Mouse (Mus musculus): Measurements from ENCODE around the gene Cenpi.
"Not testable (repeated sequence)": the region's sequence is repeated elsewhere in the genome, so short reads cannot be mapped to it uniquely, and the experiment has no call there.

Gene Cenpi

GRCm38 (mm10) chrX:134307534-134308274 lies at the start of gene Cenpi:
Cenpi (plus strand) TSS chrX:134308084.
- peak; percentile 97 for ATAC-seq (ENCODE audit: insufficient number of reproducible peaks, low FRiP score, low TSS enrichment)

- ATAC-seq (ENCODE audit: insufficient number of reproducible peaks, low FRiP score, low TSS enrichment): no peak
Measured at GRCm38 (mm10) chrX:134261191-134261590, 46.7 kb upstream of the Cenpi start.

DNA sequence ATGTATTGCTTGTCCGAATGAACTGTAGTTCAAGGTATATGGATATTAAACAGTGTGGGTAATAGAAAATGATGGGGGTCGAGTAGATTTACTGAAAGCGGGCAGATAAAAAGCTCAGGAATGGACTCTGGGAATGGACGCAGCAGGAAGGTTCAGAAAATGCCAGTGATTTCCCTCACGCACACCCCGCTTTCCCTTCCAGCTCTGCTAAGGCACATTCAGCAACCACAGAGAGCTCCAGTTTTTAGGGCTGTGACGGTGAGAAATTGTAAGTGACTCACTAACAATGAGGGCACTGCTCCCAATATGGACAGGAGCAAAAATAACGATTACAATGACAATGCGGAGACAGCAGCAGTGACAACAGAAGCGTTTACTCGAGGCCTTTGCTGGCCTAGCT lies 45.8 kb upstream of the Cenpi start:
- no peak for ATAC-seq (ENCODE audit: insufficient number of reproducible peaks, low FRiP score, low TSS enrichment)

DNA sequence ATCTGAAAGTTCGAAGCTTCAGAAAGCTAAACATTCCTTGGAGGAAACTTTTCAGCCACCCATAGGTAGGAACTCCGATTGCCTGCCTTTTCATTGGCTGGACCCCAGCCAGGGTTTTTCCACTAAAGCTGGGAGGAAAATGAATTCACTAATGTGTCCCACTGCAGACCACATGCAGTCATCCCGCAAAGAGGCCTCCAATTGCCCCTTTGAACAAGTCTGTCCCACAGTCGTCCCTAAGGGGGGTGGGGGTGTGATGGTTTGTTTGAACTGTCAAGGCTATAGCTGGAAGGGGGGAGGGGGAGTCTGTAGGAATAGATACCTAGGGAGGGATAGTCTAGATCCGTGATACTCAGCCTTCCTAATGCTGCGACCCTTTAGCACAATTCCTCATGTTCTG lies 32.2 kb upstream of the Cenpi start:
- no peak for ATAC-seq (ENCODE audit: insufficient number of reproducible peaks, low FRiP score, low TSS enrichment)

- ATAC-seq (ENCODE audit: insufficient number of reproducible peaks, low FRiP score, low TSS enrichment): peak; percentile 97
Measured at GRCm38 (mm10) chrX:134276275-134277160, 31.4 kb upstream of the Cenpi start, which contains the start of gene Trmt2b. Trmt2b (minus strand) TSS chrX:134276984.

DNA sequence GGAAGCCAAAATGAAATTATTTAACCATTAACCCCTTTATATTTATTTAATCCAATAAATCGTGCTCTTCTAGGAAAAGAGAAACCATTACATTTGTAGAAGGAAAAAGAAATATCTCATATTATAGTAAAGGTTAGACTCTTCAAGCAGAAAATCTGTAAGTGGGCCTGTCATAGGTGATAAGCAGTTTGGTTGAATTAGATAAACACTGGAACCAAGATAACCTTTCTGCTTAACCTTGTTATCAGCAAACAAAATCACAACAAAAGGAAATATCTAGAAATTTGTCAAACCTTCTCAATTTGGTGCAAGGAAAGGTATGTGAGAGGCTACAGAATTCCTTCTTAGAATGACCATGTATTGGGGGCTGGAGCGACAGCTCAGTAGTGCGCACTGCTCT lies 27.4 kb upstream of the Cenpi start:
- no peak for ATAC-seq (ENCODE audit: insufficient number of reproducible peaks, low FRiP score, low TSS enrichment)

DNA sequence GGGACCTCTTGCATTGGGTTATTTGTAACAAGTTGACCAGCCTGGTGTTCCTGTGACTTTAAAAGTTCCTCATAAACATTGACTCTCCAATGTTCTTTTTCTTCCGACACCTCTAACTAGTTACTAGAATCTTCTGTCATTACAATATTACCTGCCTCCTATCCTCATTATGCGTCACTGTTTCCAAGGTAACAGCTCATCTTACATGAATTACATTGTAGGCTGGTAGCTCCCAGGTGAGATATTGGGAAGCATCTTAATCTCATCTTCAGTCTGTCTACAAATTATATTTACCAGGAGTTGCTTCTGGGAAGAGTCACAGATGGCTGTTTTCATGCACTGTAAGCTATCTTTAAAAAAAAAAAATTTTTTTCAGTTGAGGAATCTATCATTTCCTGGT lies 22.8 kb upstream of the Cenpi start:
- no peak for ATAC-seq (ENCODE audit: insufficient number of reproducible peaks, low FRiP score, low TSS enrichment)

GRCm38 (mm10) chrX:134285791-134286190 lies 22.1 kb upstream of the Cenpi start:
- ATAC-seq (ENCODE audit: insufficient number of reproducible peaks, low FRiP score, low TSS enrichment): no peak

- no peak for ATAC-seq (ENCODE audit: insufficient number of reproducible peaks, low FRiP score, low TSS enrichment)
Measured at GRCm38 (mm10) chrX:134287305-134287704, 20.6 kb upstream of the Cenpi start.

GRCm38 (mm10) chrX:134296301-134296700 lies 11.6 kb upstream of the Cenpi start:
- peak; percentile 72 for ATAC-seq (ENCODE audit: insufficient number of reproducible peaks, low FRiP score, low TSS enrichment)

DNA sequence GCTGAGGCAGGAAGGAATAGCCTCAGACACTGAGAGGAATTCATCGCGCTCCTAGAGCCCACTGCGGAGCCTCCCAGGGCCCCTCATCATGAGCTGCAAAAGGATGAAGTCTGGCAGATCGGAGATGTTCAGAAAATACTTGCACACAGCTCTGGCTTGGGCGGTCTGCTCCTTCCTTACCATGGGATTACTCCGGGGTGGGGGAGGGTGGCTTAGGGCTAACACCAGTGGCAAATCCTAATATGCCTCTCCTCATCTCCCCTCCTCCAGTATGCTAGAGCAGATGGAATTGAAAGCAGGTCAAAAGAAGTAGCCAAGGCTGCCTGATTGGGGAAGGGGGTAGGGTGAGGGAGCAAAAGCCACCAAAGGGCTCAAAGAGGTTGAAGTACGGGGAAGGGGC lies 11.1 kb upstream of the Cenpi start:
- peak; percentile 51 for ATAC-seq (ENCODE audit: insufficient number of reproducible peaks, low FRiP score, low TSS enrichment)

GRCm38 (mm10) chrX:134297195-134297594 lies 10.7 kb upstream of the Cenpi start:
- ATAC-seq (ENCODE audit: insufficient number of reproducible peaks, low FRiP score, low TSS enrichment): peak; percentile 36; the same call in 1 of the 2 replicates

DNA sequence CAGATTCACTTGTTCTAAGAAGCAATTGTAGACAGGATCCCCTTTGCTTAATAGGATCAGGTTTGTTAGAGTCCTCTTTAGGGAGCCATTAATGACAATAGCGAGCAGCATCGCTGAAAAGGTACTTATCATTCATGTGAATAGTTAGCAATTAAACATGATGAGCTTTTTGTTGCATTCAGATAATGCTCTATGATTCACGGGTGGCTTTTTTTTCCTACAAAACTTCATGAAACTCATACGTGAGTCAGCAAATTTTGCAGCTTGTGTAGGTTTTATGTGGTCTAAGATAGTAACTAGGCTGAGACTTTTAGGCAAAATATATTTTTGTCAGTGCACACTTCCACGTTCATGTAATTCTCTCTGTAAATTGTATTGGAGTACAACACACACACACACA lies 7.7 kb upstream of the Cenpi start:
- no peak for ATAC-seq (ENCODE audit: insufficient number of reproducible peaks, low FRiP score, low TSS enrichment)

DNA sequence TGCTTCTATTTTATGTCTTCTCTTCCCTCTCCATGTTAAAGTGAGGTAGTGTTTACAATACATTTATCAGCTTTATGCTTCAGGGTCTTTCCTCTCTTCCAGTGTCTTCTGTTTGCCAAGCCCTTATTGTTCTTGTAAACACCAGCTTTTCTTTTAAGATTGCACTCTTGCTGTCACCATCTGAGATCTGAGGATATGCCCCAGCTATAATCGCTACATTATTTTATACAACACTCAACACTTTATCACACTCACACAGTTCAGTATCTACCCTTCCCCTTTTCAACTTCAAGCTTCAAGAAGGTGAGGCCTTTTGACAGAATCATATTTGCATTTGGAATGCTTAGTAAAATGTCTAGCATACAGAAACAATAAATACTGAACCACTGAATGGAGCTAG lies 4.6 kb upstream of the Cenpi start:
- no peak for ATAC-seq (ENCODE audit: insufficient number of reproducible peaks, low FRiP score, low TSS enrichment)

GRCm38 (mm10) chrX:134308275-134308634 lies 371 bp downstream of the Cenpi start:
- ATAC-seq (ENCODE audit: insufficient number of reproducible peaks, low FRiP score, low TSS enrichment): peak; percentile 17; the same call in 1 of the 2 replicates

GRCm38 (mm10) chrX:134311193-134311592 lies 3.3 kb downstream of the Cenpi start:
- ATAC-seq (ENCODE audit: insufficient number of reproducible peaks, low FRiP score, low TSS enrichment): not testable (repeated sequence)

- no peak for ATAC-seq (ENCODE audit: insufficient number of reproducible peaks, low FRiP score, low TSS enrichment)
Measured at GRCm38 (mm10) chrX:134319153-134319932, 11.5 kb downstream of the Cenpi start.

GRCm38 (mm10) chrX:134333280-134333679 lies 25.4 kb downstream of the Cenpi start:
- no peak for ATAC-seq (ENCODE audit: insufficient number of reproducible peaks, low FRiP score, low TSS enrichment)

GRCm38 (mm10) chrX:134342735-134343134 lies 34.9 kb downstream of the Cenpi start:
- no peak for ATAC-seq (ENCODE audit: insufficient number of reproducible peaks, low FRiP score, low TSS enrichment)

DNA sequence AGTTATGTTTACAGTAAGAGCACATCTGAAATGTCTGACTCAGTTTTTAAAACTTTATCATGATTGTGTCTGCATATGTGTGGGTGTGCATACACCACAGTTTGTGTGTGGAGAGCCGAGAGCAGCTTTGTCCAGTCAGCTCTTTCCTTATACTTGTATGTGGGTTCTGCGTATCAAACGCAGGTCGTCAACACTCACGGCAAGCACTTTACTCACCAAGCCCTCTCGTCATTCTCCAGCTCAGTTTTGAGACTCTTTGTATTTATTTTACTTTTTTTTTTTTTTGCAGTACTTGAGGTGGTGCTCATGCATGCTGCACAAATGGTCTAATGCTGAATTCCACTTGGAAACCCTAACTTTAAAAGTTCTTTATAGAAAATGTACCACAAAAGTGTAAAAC lies 42.3 kb downstream of the Cenpi start:
- ATAC-seq (ENCODE audit: insufficient number of reproducible peaks, low FRiP score, low TSS enrichment): no peak

DNA sequence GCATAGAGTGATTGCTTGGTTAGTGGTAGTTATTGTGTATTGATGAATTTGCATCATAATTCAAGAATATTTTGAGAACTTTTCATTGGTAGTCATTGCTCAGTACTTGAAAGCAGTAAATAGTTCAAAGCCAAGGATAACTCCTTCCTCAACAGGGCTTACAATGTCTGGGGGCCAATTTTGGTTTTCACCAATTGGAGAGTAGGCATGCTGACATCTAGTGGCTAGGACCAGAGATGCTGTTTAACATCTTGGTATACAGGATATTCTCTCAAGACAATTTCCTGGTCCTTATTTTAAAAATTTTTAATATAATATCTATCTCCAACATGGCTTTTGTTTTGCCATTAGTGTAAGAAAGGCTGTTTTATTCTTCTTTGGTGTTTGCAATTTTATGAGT lies 46.0 kb downstream of the Cenpi start:
- no peak for ATAC-seq (ENCODE audit: insufficient number of reproducible peaks, low FRiP score, low TSS enrichment)

Data from cerebellum, adult (tissue).